Mouse (Mus musculus) ES-Bruce4 (cell line): ENCODE measurements at regions not wholly inside any gene's neighbourhood (a gene's known extent, or its start where the extent isn't known, plus 50 kb on each side); places are given as distances from the start of the nearest gene placed in this dataset.

ENCODE experiments used
- H3K27ac ChIP-seq: 2 replicates; pipeline ENCODE4 v1.5.1; 2012; ENCODE audit warnings: low read length, inconsistent platforms; ENCODE audit not compliant: insufficient read depth
- H3K27me3 ChIP-seq: 2 replicates; pipeline ENCODE4 v1.6.1; 2012; ENCODE audit warnings: mild to moderate bottlenecking, low read length, inconsistent platforms; ENCODE audit not compliant: control insufficient read depth, poor library complexity, insufficient read depth, severe bottlenecking
- H3K36me3 ChIP-seq: 2 replicates; pipeline ENCODE4 v1.6.1; 2012; ENCODE audit warnings: inconsistent platforms, mild to moderate bottlenecking, low read length, moderate library complexity; ENCODE audit not compliant: control insufficient read depth, poor library complexity, insufficient read depth, severe bottlenecking
- H3K4me1 ChIP-seq: one replicate; pipeline ENCODE4 v1.8.1; 2011; ENCODE audit warnings: low read length; ENCODE audit not compliant: control insufficient read depth, insufficient read depth
- H3K4me3 ChIP-seq: 2 replicates; pipeline ENCODE4 v1.5.1; 2011; ENCODE audit warnings: low read depth, mild to moderate bottlenecking, low read length
- H3K9ac ChIP-seq: 2 replicates; pipeline ENCODE4 v1.6.1; 2012; ENCODE audit warnings: low read depth, mild to moderate bottlenecking, inconsistent platforms; ENCODE audit not compliant: poor library complexity, severe bottlenecking
- H3K9me3 ChIP-seq: replicated peaks from 2 replicates; pipeline ENCODE4 v1.6.1; 2012; ENCODE audit warnings: mild to moderate bottlenecking, low read length, inconsistent platforms; ENCODE audit not compliant: control insufficient read depth, poor library complexity, insufficient read depth, severe bottlenecking
- CTCF ChIP-seq: IDR thresholded peaks from one replicate; pipeline ENCODE4 v1.8.1; 2011; ENCODE audit warnings: low read depth, low read length
- EP300 ChIP-seq: IDR thresholded peaks from 2 replicates; pipeline ENCODE4 v1.6.1; 2011; ENCODE audit warnings: low read depth, low read length; ENCODE audit not compliant: insufficient read depth
- POLR2A ChIP-seq: IDR thresholded peaks from one replicate; pipeline ENCODE4 v1.8.1; 2011; ENCODE audit warnings: low read length; ENCODE audit not compliant: insufficient read depth

GRCm38 (mm10) chr4:89486963-89487362, 176.1 kb upstream of the Cdkn2b start:
- no peak overlapping the region for H3K27ac ChIP-seq
- no peaks in the 10 kb centered on the region for H3K4me1 ChIP-seq
- no peak overlapping the region for H3K9ac ChIP-seq
- no peaks in the 10 kb centered on the region for H3K36me3 ChIP-seq
- H3K9me3 ChIP-seq: no peaks in the 10 kb centered on the region; the same call in 1 of the 2 replicates
- TF ChIP-seq EP300 (no peak), POLR2A (no peak), CTCF (no peak)
- no peak overlapping the region for H3K4me3 ChIP-seq
- no peaks in the 10 kb centered on the region for H3K27me3 ChIP-seq

DNA sequence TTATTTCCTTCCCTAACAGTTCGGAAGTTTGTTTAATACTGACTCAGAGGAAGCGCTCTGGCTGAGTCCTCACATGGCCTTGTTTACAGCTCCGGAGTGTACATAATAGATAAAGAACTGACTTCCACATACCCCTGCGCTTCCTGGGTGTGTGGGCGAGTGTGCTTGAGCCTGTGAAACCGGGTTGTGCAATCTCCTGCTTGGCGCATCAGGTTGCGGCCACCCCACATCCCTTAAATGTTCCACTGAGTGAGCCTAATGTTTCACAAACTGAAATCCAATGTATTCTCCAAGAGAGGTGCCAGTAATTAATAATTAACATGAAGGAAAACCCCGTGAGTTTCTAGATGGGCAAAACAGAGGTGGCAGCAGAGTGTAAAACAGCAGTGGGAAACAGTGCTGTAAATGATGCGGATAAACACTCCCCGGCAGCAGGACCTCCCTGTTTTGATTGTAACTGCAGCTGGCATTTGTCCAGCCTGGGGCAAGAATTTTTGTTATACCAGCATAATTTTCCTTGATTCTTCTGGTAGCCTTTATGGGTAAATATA, 175.2 kb upstream of the Cdkn2b start:
- TF ChIP-seq POLR2A (no peak), EP300 (no peak), CTCF (no peak)
- Histone ChIP-seq H3K9ac (no peak overlapping the region), H3K27ac (no peak overlapping the region), H3K9me3 (no peaks in the 10 kb centered on the region), H3K36me3 (no peaks in the 10 kb centered on the region), H3K27me3 (no peaks in the 10 kb centered on the region), H3K4me1 (no peaks in the 10 kb centered on the region), H3K4me3 (no peak overlapping the region)

GRCm38 (mm10) chr4:89478646-89479237, 167.9 kb upstream of the Cdkn2b start:
- no peaks in the 10 kb centered on the region for H3K27me3 ChIP-seq
- no peaks in the 10 kb centered on the region for H3K9me3 ChIP-seq
- H3K27ac ChIP-seq: no peak overlapping the region
- H3K4me1 ChIP-seq: no peaks in the 10 kb centered on the region
- TF ChIP-seq CTCF (no peak), POLR2A (no peak), EP300 (no peak)
- no peak overlapping the region for H3K4me3 ChIP-seq
- H3K36me3 ChIP-seq: no peaks in the 10 kb centered on the region
- H3K9ac ChIP-seq: no peak overlapping the region

DNA sequence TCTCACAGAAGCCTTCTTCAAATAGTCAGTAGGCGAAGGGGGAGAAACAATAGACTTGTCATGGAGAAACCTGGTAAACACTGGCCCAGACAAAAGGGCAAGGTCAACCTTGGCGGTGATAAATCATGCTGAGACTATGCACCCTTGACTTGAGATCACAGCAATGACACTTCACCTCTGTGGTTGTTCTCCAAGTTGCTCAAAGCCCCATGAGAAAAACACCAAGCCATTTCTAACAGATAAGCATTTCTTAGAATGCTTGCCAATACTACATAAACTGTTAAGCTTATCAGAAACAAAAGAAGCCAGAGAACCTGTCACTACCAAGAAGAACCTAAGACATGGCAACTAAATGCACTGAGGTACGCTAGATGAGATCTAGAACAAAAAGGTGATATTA, 165.0 kb upstream of the Cdkn2b start:
- H3K9me3 ChIP-seq: no peaks in the 10 kb centered on the region
- H3K4me1 ChIP-seq: no peaks in the 10 kb centered on the region
- no peak for TF ChIP-seq POLR2A
- TF ChIP-seq CTCF: no peak
- no peak for TF ChIP-seq EP300
- H3K27me3 ChIP-seq: no peaks in the 10 kb centered on the region
- H3K36me3 ChIP-seq: no peaks in the 10 kb centered on the region
- no peak overlapping the region for H3K4me3 ChIP-seq
- H3K9ac ChIP-seq: no peak overlapping the region
- H3K27ac ChIP-seq: no peak overlapping the region

DNA sequence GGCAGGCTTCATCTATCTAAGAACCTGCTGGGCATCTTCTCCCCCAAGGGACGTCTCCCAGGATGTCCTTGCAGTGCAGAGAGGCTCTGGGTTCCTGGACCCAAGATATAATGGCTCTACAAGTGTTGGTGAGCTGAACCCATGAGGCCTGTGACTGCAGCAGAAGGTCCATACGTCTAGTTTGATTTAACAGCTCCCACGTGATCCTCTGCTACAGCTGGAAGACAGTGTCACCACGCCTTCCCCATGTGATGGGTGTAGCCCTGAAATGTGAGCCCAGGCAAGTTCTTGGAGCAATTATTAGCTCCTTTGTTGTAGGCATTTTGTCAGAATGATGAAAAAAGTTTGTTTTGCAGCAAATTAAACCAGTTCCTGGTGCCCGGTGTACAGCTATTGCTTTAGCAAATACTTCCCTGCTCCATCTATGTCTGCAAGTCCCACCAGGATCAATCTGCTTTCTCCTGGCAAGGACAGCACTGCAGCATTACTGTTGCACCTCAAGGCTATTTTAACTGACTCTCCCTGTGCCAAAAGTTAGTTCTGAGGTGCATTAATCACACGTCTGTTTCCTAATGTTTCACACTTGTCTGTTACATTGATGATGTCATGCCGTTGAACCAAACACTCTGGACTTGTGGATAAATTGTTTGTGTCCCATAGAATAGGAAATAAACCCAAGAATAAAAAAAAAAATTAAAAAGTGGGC, 164.2 kb upstream of the Cdkn2b start:
- no peak overlapping the region for H3K27ac ChIP-seq
- no peaks in the 10 kb centered on the region for H3K4me1 ChIP-seq
- no peaks in the 10 kb centered on the region for H3K36me3 ChIP-seq
- H3K27me3 ChIP-seq: no peaks in the 10 kb centered on the region
- H3K9me3 ChIP-seq: no peaks in the 10 kb centered on the region
- no peak overlapping the region for H3K9ac ChIP-seq
- TF ChIP-seq CTCF (no peak), POLR2A (no peak), EP300 (no peak)
- H3K4me3 ChIP-seq: no peak overlapping the region

DNA sequence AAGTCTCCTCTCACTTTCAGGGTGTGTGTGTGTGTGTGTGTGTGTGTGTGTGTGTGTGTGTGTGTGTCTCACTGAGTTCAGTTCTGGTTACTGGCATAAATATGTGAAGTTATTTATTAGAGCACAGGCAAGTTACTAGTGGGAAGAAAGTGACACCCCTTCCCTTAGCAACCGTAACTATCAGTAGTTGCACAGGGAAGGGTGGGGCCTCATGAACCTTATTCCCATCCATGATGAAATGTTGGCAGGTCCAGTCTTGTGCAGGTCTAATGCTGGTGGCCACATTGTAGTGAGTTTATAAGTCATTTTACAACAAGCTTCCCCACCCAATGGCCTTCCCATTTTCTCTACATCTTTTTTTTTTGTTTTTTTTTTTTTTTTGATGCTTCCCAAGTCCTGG, 160.6 kb upstream of the Cdkn2b start:
- H3K9me3 ChIP-seq: no peaks in the 10 kb centered on the region
- H3K27ac ChIP-seq: no peak overlapping the region
- no peak overlapping the region for H3K4me3 ChIP-seq
- H3K9ac ChIP-seq: no peak overlapping the region
- no peaks in the 10 kb centered on the region for H3K4me1 ChIP-seq
- no peaks in the 10 kb centered on the region for H3K36me3 ChIP-seq
- H3K27me3 ChIP-seq: no peaks in the 10 kb centered on the region
- TF ChIP-seq POLR2A (no peak), CTCF (no peak), EP300 (no peak)
